Mouse (Mus musculus) monocyte, adult 5-6 weeks (primary cell): ENCODE data around the gene Hoxa6. TPM values are rescaled to one million over a fixed set of nuclear protein-coding genes. Genes with fewer than 3 reads are reported as not detected.

Experiments
- ATAC-seq: fragments of 153-309, 156-312 bp; replicated peaks from 2 replicates; pipeline ENCODE4 v1.8.0; 2017; ENCODE audit warnings: mild to moderate bottlenecking; ENCODE audit not compliant: low TSS enrichment, insufficient number of reproducible peaks, severe bottlenecking, poor library complexity, low FRiP score
- total RNA-seq: library from RNA; stranded (forward); fragments of 200-1000, 200-491, 200-594 nt; gene quantifications from 3 replicates; pipeline ENCODE4 v1.2.3, GENCODE M21; 2017

Gene Hoxa6
- total RNA-seq, 1 experiment from 2014 or later: not detected

DNA sequence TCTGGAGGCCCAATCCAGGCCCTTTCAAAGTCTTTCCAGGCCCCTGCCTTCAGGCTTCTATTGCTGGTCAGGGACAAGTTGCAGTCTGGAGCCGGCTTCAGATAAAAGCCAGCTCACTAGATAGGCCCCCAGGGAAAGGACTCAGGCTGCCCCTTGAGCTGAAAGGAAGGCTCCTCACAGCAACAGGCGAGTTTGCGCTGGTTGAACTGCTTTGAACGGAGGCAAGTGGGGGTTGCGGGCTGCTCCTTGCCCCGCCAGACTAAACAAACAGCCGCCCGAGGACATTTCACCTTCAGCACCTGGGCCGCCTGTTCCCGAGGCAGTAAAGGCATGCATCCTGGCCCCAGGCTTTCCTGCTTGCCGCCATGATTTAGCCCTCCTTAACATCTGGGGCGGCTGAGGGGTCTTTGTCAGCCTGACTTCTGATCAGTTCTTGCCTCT lies 35.2 kb upstream of the Hoxa6 start:
- no peak for ATAC-seq

DNA sequence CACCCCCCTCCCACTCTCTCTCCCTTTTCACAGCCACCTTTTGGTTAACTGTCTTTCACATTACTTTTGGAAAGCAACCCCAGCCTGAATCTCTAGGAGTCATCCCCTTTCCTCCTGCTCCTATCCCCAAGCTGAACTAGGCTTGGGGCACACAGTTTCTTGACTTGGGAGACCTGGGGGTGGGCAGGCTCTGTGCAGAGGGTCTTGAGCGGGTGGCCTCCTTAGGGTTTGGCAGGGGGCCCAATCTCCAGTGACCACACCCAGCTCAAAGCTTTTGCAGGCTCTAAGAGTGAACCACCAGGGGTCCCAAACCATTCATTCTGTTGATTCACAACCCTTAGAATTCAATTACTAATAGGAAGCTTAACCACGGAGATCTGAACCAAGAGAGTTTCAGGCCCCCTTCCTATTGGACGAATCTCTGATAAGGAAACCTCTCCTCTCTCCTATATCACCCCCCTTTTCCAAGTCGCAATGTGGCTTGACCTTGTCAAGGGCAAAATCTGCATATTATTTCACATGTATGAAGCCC lies 34.3 kb upstream of the Hoxa6 start:
- no peak for ATAC-seq

DNA sequence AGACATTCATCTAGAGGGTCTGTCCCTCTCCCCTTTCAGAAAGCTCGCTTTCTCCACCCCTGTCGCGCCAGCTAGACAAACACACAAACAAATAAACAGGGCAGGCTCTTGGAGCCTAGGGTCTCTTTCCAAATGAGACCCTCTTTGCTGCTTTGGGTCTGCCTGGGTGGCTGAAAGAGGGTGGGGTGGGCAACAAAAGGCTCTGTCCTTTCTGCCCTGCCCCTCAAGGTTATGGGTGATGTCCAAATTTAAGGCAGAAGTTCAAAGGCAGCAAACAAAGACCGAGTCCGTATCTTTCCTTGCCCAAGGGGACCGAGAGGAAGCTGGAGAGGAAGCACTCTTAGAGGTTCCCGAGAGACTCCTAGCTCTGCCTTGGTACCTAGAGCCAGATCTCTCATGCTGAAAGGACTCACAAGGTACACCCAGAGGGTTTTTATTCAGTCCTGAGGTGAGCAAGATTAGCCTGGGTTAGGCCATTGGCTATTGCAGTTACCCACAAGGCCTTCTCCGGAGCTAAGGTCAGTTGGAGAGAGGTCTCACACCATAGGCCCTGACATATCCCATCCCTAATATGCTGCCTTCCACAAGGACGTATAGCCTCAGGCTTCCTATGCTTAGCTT lies 32.6 kb upstream of the Hoxa6 start:
- ATAC-seq: no peak

DNA sequence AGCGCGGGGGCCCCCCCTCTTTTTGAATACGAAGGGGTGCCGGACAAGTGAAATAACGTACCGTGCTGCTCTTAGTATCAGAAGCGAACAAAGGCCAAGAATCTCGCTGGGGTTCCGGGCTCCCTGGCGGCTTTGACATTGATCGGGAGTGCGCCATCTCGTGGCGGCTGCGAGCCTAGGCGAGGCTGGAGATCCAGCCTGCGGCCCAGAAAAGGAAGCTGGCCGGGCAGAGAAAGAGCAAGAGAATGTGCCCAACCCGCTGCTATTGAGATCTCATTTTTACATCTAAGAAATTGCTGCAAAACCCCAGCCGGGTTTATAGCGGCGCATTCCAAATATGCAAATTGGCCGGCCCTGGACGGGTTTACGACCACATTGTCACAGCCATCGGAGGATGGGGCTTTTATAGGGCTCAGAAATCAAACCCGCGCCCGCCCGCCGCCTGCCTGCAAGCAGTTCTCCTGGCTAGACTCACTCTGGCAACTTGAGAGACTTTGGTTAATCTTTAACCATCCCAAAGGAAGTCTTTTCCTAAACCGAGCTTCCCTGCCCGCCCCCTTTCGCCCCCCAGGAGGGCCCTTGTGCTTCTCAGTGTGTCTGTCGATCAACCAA lies 32.0 kb upstream of the Hoxa6 start, which contains the start of gene Hoxa10:
Hoxa10 (minus strand) TSS at position 466 of the 612 bp plus-strand sequence.
- peak; percentile 78 for ATAC-seq

DNA sequence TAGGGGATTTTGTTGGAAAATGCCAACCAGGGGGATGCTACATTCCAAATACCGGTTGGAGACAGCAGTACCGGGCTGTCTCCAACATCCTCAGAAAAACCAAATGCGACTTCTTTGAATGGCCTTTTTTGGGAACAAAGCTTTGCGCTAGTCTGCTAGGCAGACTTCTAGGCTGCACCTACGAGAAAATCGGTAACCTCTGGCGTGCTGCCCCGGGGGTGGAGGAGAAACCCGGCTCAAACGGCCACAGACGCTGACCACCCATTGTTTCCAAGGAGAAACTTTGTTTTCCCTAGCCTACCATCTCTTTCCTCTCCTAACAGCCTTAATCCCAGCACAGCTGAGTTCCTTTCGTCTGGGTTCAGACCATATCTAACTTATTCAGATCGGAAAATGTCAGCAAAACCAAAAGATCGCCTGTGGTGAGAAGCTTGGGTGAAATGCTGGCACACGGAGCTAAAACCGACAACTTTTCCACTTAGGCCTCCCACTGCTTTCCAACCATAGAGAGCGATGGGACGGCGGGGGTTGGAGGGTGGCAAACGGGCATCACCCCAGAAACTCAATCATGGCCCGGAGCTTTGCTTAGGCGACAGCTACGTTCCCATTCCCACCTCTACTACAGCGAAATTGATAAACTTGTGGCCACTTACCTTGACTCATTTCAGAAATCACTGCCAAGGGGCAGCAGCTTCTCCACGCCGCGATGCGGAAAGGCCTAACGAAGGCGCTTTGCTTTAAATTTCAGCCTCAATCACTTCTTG lies 31.3 kb upstream of the Hoxa6 start:
- ATAC-seq: no peak

DNA sequence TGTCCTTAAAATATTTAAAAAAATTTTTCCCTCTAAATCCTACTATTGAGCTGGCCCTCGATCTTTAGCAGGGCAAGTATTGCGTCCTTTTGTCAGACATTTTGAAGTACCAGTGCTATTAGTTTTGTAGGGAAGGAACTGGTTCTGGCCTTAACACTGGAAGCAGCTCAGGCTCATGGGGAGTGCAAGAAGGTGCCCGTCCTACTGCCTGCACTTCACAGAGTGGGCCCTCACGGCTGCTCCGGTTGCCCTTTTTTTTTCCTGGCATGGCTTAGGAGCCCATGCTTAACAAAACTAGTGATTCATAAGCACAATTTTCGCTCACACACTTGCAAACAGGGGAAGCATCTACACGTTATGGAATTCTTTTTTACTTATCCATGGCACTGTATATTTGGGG lies 30.5 kb upstream of the Hoxa6 start:
- no peak for ATAC-seq

DNA sequence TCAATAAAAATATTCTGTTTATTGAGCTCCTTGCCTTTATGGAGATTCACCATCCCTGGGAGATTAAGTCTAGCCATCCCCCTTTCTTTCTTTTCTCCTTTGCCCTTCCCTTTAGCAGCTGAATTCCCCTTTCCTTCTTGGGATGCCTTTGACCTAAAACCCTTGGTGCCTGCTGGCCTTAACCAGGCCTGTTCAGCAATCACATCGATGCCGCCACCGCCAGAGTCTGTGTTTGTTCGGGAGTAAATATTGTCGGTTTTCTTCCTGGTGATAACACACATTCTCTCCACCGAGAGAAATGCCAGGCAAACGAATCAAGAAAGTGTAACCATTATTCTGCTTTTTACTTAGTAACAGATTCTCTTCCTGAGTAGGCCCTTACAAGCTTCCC lies 29.6 kb upstream of the Hoxa6 start:
- no peak for ATAC-seq

DNA sequence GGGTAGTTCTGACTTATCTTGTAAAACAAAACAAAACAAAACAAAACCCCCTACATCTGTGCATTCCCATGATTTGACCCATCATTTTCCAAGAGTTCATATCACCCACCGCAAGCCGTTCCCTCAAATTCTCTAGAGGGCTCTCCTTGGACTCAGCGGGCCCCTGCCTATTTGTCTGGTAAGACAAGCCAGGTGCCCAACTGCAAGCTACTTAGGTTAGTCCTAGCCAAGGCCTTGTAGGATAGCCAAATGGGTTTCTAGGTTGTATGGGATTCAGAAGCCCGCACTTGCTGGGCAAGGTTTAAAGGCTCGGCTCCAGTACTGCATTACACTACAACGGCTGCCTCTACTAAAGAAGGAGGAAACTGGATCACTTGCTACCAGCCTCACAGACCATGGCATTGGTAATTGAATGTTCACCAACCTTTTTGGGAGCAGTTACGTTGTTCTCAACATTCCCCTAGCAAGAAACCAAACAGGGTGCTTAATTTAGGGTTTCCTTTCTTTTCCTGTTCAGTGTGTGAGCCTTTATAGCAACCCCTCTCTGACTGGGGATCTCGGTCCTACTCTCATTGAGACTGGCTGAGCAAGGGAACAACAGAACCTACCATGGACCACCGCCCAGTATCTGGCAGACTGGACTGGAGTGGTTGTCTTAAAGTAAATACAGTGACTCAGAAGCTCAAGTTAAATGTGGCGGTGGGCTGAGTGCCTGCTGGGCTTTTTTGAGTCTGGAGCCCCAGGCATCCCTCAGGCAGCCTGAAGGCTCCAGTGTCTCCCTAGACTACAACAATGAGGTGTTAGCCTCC lies 29.0 kb upstream of the Hoxa6 start:
- ATAC-seq: no peak

DNA sequence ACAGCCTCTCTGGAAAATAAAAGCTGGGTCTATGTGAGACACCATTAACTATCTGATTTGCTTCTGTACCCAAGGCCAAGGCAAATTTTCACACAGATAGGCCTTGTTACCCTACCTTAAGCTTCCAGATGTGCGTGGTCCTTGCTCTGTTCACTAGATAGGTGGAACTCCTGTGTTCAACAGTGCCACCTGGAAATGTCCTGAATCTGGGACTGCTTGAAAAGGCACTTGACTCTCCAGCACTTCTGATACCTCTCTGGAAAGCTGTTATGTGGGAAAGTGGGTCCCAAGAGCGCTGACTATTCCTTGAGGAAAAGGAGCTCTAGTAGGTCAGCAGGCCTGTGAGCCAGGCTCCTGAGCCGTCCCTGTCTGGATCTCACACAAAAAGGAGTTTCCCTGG lies 28.3 kb upstream of the Hoxa6 start:
- ATAC-seq: no peak

DNA sequence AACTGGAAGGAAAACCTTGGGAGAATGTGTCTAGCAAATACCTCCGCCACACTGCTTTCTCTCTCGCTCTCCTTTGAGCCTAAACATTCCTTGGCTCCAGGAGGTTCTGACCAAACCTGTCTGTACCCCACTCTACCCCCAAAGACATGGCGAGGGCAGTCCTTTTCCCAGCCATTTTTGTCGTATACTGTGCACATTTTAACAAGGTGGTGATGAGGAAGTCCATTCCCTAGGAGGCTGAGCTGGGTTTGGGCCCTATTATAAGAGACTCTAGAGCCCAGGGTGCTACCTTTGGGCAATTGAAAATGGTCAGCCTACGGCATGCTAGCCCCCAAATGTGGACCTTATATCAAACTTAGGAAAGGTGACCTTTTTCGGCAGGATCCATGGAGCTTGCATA lies 27.3 kb upstream of the Hoxa6 start:
- ATAC-seq: no peak

DNA sequence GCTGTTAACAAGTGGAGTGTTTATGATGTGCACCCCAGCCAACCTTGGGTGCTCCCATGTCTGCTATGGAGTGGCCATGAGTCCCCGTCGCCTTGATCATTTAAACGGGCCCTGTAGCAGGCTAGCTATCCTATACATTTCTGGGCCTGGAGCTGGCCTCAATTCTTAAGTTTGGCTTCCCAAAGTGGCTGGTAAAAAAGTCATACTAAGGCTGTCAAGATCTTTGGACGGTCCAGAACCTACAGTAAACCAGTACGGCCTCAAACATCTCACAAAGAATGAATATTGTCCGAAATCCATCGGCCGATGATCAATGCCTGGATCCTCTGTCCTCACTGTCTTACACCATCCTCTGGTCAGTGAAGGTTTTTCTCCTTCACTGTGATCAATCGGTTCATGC lies 26.7 kb upstream of the Hoxa6 start:
- no peak for ATAC-seq

DNA sequence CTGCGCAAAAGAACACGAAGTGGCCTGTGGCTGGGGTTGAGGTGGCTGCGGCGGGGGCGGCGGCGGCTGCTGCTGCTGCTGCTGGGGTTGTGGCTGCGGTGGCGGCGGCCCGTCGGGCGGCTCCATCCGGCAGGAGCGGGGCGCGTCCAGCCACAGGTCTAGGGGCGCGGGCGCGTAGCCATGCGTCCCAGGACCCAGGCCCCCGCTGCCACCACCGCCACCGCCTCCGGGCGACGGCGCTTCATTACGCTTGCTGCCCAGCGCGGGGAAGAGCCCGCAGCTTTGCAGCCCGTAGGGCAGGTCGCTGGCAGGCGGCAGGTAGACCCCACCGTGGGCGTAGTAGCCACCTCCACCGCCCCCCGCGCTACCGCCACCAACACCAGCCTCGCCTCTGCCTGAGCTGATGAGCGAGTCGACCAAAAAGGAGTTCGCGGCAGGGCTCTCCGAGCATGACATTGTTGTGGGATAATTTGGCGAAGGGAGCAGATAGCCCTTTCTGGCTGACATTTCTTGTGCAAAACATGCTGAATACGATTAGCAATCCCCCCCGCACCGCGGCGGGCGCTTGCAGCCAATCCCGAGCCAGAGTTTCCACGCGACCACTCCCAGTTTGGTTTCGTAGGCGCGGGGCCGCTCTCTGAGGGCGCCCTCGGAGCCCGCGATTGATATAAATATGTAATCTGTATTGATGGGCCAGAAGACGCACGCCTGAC lies 26.1 kb upstream of the Hoxa6 start:
- ATAC-seq: no peak

DNA sequence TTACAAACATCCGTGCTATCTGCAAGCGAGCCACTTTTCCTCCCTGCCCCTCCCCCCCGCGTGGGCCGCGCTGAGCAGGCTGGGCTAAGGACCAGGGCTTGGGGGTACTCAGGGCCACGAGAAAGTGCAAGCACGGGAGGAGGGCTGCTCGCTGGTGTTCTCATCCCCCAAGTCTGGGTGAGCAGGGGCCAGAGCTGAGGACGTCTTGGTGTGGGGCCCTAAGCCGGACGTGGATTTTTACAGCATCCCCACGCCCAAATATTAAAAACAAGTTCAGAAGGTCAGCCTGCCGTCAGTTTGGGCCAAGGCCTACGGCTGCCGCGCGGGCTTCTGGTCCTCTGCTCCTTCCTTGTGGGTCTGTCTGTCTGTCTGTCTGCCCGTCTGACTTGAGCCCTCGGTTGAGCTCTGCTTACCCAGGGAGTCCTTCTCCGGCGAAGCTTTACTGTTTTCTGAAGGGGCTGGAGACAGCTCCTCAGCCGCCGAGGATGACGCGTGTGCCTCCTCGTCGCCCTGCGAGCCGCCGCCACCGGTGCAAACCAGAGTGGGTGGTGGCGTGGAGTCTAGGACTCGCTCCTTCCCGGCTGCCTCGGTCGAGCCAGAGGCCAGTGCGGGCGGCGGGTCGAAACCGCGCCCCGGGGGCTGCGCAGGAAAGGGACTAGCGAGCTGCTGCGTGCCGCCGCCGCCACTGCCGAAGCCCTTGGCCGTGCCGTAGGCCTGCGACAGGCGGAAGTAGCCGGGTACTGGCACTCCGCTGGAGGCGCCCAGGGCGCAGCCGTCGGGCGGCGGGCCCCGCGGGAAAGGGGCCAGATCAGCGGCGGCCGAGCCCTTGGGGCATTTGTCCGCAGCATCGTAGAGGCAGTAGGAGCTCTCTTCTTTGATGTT lies 25.3 kb upstream of the Hoxa6 start:
- no peak for ATAC-seq

DNA sequence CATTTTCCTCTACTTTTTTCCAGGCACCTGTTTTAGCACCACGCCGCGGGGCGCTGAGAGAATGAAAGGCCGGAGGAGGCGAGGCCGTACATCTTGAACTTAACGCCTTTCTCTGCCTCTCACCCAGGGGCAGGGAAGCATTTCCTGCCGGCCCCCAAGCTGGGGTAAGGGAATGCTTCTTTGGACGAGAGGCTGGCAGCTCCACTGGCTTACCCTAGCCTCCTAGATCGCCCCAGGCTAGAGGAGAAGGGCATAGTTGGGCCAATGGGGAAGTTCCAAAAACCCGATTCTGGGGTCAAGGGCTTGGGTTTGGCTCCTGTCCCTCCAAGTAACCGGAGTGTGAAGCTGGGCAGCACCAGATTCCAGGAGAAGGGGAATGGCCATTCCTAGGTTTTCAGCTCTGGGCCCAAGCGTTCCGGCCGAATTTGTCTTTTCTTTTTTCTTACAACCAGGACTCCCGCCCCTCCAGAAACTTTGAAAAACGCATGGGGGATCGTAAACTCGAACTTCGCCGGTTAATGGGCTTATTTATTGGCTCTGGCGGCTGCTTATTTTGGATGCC lies 24.5 kb upstream of the Hoxa6 start:
- ATAC-seq: no peak

DNA sequence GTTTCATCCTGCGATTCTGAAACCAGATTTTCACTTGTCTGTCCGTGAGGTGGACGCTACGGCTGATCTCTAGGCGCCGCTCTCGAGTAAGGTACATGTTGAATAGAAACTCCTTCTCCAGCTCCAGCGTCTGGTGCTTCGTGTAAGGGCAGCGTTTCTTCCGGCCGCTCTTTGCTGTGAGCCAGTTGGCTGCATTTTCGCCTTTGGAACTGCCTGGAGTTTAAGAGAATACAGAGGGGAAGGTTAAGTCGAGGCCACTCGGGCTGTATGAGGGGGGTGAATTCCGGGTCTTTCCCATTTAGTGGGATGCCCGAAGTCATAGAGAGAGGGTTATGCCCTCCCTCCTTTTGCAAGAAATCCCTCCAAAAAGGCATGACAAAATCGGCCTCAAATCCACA lies 24.0 kb upstream of the Hoxa6 start:
- ATAC-seq: no peak

DNA sequence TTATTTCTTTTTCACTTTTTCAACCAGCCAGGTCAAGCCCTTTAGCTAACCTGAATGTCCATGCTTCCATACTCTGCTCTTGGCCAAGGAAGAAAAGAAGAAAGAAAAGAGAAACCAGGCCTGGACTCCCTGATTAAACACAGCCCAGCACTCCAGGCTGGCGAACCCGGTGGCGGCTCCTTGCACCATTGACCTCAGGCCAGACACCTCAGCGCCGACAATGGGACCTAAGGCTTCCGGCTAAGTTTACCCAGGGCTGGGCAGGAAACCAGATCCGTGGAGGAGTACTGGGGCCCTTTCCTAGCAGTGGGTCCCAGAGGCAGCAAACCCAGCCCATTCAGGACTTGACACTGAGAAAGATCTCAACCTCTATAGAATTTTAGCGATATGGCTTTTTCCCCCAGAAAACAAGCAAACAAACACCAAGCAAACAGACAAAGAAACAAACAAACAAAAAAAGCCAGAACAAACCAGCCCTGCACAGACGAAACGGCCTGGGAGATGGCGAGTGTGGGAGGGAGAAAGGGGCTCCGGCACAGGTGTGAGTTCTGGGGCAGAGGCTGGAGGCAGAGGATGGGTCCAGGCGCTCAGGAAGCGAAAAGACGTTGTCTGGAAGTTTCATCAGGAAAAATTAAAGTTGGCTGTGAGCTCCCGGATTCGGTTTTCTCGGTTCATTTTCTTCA lies 23.5 kb upstream of the Hoxa6 start:
- ATAC-seq: no peak
